Mouse (Mus musculus): ENCODE measurements at regions not wholly inside any gene's neighbourhood (a gene's known extent, or its start where the extent isn't known, plus 50 kb on each side); places are given as distances from the start of the nearest gene placed in this dataset.

- TF ChIP-seq CTCF (IDR thresholded peaks at IDR 0.05) (no peak), EP300 (IDR thresholded peaks at IDR 0.05) (no peak)
Measured at GRCm38 (mm10) chr9:30820806-30821375, 101.4 kb downstream of the Adamts15 start.
